Mouse (Mus musculus) mesoderm, embryonic 11.5 days (tissue): ENCODE measurements around the gene Ints11.
A peak's percentile ranks its signal among the peaks of the same experiment; 100 is the strongest.

Experiments used
- DNase-seq: peaks from one replicate; pipeline ENCODE4 v3.0.0-alpha.2; 2012; ENCODE audit warnings: low read depth, low spot score

Ints11 gene

DNA sequence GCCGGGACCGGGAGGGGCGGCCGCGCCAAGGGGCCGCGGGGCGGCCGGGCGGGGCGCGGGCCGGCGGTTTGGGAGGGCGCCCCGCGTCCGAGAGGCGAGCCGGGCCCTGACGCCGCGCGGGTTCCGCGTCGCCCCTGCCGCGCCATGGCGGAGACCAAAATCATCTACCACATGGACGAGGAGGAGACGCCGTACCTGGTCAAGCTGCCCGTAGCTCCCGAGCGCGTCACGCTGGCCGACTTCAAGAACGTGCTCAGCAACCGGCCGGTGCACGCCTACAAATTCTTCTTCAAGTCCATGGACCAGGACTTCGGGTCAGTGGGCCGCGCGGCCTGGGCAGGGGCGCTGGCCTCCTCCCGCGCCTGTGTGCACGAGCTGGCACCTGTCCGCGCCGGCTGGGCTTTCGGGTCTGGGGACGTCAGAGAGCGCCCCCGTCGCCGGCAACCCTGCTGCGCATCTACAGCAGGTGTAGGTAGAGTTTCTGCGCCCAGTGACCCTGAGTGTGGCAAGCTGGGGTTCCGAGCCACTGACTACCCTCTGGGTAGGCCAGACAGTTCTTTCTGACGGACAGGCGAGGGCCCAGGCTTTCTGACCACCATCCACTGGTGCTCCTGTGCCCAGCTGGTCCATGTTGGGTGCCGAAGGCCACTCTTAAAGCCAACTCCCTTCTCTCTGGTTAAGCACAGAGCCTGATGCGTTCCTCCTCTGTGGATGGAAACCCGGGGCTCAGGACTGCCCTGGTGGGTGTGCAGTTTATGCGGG, 21.6 kb upstream of the Ints11 start:
- DNase-seq = peak; percentile 44

GRCm38 (mm10) chr4:155848434-155849095, 20.8 kb upstream of the Ints11 start:
- no peak for DNase-seq

GRCm38 (mm10) chr4:155849391-155849790, 20.0 kb upstream of the Ints11 start:
- no peak for DNase-seq

- no peak for DNase-seq
These were observed 19.4 kb upstream of the Ints11 start for GRCm38 (mm10) chr4:155849792-155850451.

- no peak for DNase-seq
These were observed 18.0 kb upstream of the Ints11 start for GRCm38 (mm10) chr4:155851368-155851767.

DNA sequence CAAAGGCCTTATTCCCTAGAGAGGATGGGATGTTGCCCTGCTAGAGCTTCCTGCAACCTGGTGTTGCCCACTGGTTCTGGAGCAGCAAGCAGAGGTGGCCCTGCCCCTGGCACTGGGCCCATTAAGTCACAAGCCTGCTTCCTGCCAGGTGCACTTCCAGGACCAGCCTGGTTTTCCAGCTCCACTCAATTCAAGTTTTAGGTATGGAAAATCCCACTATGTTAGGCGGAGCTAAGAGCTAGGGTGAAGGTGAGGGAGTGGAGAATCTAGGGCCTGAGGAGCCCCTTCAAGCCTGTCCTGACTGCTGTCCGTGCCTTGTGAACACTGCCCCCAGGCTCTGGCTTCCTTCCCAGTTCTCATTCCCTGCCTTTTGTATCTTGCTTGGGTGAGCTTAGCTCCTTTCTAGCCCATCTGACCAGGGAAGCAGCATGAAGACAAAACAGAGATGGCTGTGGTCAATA, 17.4 kb upstream of the Ints11 start:
- no peak for DNase-seq

- no peak for DNase-seq
These were observed 15.9 kb upstream of the Ints11 start for GRCm38 (mm10) chr4:155853421-155853820.

DNA sequence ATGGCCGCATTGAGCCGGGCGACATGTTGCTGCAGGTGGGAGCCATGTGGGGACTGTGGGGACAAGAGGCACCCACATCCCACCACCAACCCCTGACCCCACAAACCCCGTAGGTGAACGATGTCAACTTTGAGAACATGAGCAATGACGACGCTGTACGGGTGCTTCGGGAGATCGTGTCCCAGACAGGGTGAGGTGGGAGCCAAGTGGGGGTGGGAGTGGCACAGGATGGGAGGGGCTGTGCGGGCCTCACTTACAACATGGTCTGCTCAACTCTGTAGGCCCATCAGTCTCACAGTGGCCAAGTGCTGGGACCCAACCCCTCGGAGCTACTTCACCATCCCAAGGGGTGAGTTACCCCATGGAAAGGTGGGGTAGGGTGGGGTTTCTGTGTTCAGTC, 14.4 kb upstream of the Ints11 start:
- no peak for DNase-seq

- no peak for DNase-seq
These were observed 13.3 kb upstream of the Ints11 start for GRCm38 (mm10) chr4:155856071-155856470.

- no peak for DNase-seq
These were observed 12.5 kb upstream of the Ints11 start for GRCm38 (mm10) chr4:155856881-155857280.

- peak; percentile 81 for DNase-seq
These were observed 10.0 kb upstream of the Ints11 start for GRCm38 (mm10) chr4:155859318-155859717.

DNA sequence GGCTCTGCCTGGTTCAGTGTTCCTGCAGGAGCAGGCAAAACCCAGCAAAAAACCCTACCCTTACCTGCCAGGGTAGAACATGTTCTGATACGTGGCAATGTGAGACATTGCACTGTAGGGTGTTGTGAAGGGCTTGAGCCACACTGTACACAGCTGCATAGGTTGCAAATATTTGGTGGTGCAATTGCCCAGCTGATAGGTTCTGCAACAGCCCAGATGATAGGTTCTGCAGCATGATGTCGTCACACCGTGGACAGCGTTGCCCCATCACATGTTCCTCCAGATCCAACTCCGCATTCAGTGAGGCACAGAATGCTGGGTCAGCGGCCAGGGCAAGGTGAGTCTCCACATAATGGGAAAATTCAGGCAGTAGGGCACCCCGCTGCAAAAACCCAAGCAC, 7.6 kb upstream of the Ints11 start:
- no peak for DNase-seq

DNA sequence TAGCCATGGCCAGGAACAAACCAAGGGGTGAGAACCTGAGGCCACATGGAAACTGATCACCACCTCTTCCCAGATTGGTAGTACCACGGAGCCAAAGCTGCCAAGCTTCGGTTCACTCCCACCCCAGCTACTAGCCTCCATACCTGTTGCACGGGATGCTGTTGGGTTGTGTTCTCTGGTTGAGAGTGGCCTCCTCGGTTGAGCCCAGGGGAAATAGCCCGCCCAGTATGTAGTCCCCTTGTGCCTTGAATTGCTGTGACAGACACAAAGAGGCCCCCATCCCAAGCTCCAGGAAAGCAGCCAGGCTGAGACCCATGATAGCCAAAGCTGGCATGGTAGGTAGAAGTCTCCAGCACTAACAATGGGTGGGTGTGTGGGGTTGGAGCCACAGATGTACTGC, 6.3 kb upstream of the Ints11 start, which contains the start of gene Tas1r3:
TSS of gene Tas1r3 (minus strand) at position 362 of the 400 bp plus-strand sequence.
- no peak for DNase-seq

DNA sequence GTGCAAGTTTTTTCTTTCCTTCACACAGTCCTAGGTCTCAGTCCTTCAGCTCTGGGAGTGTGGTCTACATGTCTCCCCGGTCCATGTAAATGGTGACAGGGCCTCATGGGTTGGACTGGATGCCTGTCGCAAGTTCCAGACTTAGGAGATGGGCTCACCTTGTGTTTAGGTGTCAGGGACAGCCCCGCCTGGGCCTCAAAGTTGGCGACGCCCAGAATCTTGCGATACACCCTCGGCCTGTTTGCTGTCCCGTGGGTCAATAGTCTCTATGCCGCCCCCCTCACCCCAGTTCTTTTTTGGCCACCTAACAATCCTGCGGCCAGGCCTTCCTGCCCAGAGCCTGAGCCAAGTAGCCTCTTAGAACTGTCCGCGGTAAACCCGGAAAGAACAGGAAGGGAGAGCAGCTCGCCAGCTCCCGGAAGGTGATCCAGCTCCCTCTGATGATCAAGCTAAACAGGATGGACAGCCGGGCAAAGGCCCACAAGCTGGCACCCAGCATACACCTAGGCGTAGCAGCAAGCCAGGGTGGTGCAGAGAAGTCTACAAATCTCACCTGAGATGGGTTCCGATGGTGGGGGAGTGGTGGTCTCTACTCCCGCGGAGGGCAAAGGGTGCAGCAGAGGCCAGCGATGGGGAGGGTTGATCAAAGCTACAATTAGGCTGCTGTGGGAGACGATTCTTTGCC, 590 bp upstream of the Ints11 start:
- DNase-seq = no peak

GRCm38 (mm10) chr4:155871404-155871803, 2.1 kb downstream of the Ints11 start:
- DNase-seq = no peak

- no peak for DNase-seq
These were observed 14.2 kb downstream of the Ints11 start for GRCm38 (mm10) chr4:155883587-155883986.

GRCm38 (mm10) chr4:155886330-155886729, 17.0 kb downstream of the Ints11 start:
- DNase-seq = no peak

GRCm38 (mm10) chr4:155887674-155888073, 18.3 kb downstream of the Ints11 start:
- no peak for DNase-seq

- no peak for DNase-seq
These were observed 18.8 kb downstream of the Ints11 start for GRCm38 (mm10) chr4:155888181-155888580.

DNA sequence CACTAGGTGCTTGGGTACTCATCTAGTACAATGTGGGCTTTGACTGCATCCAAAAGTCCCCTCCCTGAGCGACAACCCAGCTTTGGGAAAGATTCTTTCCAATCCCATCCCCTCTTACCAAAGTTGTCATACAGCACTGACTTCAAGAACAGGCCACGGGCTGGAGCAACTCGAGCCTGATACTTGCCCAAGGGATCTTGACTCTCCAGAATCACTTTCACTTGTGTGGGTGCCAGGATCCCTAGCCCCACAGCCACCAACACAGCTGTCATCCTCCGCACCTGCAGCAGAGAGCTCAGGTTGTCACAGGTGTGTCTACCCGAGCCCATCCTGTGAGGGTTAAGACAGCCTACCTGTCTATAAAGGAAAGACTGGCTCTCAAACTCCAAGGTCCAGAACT, 20.0 kb downstream of the Ints11 start:
- no peak for DNase-seq

DNA sequence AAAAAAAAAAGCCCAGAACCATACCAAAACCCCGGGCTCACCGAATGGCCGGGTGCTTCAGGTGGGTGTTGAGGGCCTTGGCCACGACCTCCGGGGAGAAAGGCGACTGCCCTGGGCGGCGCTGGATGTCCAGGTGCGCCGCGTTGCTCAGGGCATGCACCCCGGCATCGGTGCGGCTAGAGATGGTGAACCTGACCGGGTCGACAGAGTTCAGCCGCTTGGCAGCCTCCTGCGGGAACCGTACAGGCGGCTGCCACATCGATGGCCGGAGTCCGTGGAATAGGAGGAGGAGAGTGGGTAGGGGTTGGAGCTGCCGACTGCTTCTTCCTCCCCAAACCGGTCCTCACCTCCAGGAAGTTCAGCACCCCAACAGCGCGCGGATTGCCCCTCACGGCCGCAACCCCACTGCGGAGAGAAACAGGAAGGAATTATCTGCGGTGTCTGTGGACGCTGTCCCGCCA, 21.7 kb downstream of the Ints11 start:
- DNase-seq = no peak

DNA sequence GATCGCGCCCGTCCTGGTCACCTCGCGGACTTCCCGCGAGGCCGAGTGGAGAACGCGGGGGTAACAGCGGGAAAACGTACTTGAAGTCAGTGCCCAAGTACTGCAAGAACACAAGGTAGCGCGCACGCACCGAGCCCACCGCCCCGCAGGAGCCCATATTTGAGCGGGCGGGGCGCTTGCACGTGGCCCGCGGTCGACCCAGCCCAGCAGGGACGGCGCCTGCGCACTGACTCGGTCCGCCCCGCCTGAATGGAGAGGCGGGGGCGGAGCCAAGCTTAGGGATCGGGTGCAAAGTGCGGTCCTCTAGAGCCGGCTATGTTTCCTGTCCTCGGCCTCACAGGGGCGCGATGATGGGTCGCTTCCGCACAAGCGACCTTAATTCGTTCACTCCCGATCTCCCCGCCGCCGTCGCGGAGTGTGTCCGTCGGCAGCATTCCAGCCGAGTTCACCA, 22.2 kb downstream of the Ints11 start, which contains the start of the genes Pusl1 and Acap3:
TSS of gene Pusl1 (minus strand) at position 231 of the 451 bp plus-strand sequence.
TSS of gene Acap3 (plus strand) at position 272 of the 451 bp plus-strand sequence.
- peak; percentile 97 for DNase-seq
